Mouse (Mus musculus) kidney, embryonic 16.5 days (tissue): ENCODE measurements around the gene Gm45140. TPM values are rescaled to one million over a fixed set of nuclear protein-coding genes. Genes with fewer than 3 reads are reported as not detected.
A peak's percentile ranks its signal among the peaks of the same experiment; 100 is the strongest.

Source experiments
- ATAC-seq: fragments of 200-750 bp; cut with Nextera tagmentation; 2 replicates; pipeline ENCODE4 v1.8.0; 2017; ENCODE audit warnings: moderate TSS enrichment; ENCODE audit not compliant: low FRiP score, low TSS enrichment
- H3K27ac ChIP-seq: fragments of 300-500 bp; sonication (generic); 2 replicates; pipeline ENCODE4 v1.5.1; 2014; ENCODE audit warnings: low read length
- H3K27me3 ChIP-seq: fragments of 300-500 bp; sonication (generic); 2 replicates; pipeline ENCODE4 v1.6.1; 2014; ENCODE audit warnings: low read length, control low read depth, mixed read lengths; ENCODE audit not compliant: insufficient read depth
- H3K36me3 ChIP-seq: fragments of 300-500 bp; sonication (generic); 2 replicates; pipeline ENCODE4 v1.6.1; 2014; ENCODE audit warnings: low read length, control low read depth, mixed read lengths; ENCODE audit not compliant: insufficient read depth
- H3K4me1 ChIP-seq: fragments of 300-500 bp; sonication (generic); 2 replicates; pipeline ENCODE4 v1.6.1; 2014; ENCODE audit warnings: low read length, control low read depth, mixed read lengths; ENCODE audit not compliant: insufficient read depth
- H3K4me2 ChIP-seq: fragments of 300-500 bp; sonication (generic); replicated peaks from 2 replicates; pipeline ENCODE4 v1.6.1; 2014; ENCODE audit warnings: low read depth, low read length
- H3K4me3 ChIP-seq: fragments of 300-500 bp; sonication (generic); 2 replicates; pipeline ENCODE4 v1.5.1; 2014; ENCODE audit warnings: mild to moderate bottlenecking, low read length
- H3K9ac ChIP-seq: fragments of 300-500 bp; sonication (generic); replicated peaks from 2 replicates; pipeline ENCODE4 v1.6.1; 2014; ENCODE audit warnings: low read length
- H3K9me3 ChIP-seq: fragments of 300-500 bp; sonication (generic); 2 replicates; pipeline ENCODE4 v1.6.1; 2016; ENCODE audit warnings: low read length, control low read depth
- WGBS: fragments of 180-500 bp; shearing (Covaris S2); extraction: QIAGEN DNeasy Blood & Tissue Kit; methylation state at CpG from one replicate; pipeline ENCODE4 v1.1.7; 2014; 5-methylcytosine and 5-hydroxymethylcytosine counted together
- polyA plus RNA-seq: library from polyadenylated mRNA; unstranded; fragments of >200 nt; fragmentation: Nextera tagmentation; extraction: Ambion mirVana; gene quantifications from 2 replicates; pipeline ENCODE4 v1.2.1, GENCODE M21; 2015

The Gm45140 gene
- polyA plus RNA-seq, 1 experiment from 2014 or later = 2.7 TPM

DNA sequence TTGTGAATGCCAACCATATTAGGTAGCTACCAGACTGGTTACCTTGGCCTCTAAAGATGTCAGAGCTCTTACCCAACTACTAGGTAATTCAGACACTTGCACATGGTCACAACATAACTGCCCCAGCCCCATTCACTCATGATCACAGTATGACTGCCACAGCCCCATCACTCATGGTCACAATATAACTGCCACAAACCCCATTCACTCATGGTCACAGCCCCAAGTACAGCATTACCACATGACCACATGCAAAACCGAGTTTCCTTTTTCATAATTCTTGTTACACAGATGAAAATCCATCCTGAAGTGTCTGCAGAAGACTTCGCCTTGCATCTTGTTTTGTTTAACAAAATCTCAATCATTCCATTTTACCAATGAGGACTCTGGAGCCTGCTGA, 87.5 kb downstream of the Gm45140 start:
- no peaks in the 10 kb centered on the region for H3K9me3 ChIP-seq
- WGBS = 88% methylated on average over 2 of the region's 2 CpGs
- H3K27me3 ChIP-seq = no peaks in the 10 kb centered on the region
- no peak overlapping the region for H3K9ac ChIP-seq
- H3K4me1 ChIP-seq = peaks cover 10% of the 10 kb centered on the region
- no peak for ATAC-seq
- H3K27ac ChIP-seq = no peak overlapping the region
- H3K4me3 ChIP-seq = no peak overlapping the region
- no peaks in the 10 kb centered on the region for H3K36me3 ChIP-seq
- H3K4me2 ChIP-seq = no peak overlapping the region

DNA sequence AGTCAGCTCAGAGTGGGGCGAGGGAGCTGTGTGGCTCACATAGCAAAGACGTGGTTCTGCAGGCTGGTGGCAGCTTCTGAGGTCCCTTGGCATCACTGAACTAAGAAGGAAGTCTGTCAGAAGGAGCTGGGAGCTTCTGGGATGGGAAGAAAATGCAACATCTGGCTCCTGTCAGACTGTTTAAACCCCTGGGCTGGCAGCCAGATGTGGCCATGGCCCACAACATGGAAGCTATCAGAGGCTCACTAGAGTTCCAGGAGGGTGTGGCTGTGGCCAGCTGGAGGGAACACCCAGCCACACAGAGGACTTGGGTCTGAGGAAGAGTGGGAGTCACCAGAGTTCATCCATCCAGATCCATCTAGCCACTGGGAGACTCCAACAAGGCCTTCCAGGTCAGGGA, 88.7 kb downstream of the Gm45140 start:
- Histone ChIP-seq H3K27ac (no peak overlapping the region; the same call in 1 of the 2 replicates), H3K9me3 (no peaks in the 10 kb centered on the region), H3K9ac (no peak overlapping the region), H3K4me3 (no peak overlapping the region), H3K4me2 (no peak overlapping the region), H3K4me1 (peaks cover 10% of the 10 kb centered on the region), H3K27me3 (no peaks in the 10 kb centered on the region), H3K36me3 (no peaks in the 10 kb centered on the region)
- peak; percentile 64; the same call in 1 of the 2 replicates for ATAC-seq
- WGBS = 73% methylated on average over 2 of the region's 2 CpGs

DNA sequence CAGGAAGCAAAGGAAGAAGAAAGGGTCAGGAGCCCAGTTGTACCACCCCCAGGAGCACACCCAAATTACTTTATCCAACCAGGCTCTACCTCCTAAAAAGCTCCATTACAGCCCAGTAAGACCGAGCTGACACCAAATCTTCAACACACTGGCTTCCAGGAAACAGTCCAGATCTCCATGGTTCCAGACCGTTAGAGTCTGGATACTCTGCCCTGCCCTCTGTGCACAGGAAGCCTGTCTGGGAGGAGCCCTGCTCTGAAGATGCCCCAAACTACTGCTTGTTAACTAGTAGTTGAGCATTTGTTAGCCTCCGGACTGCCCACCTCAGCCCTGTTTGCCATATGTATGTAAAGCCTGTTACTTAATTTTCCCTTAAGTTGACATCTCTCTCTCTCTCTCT, 89.5 kb downstream of the Gm45140 start:
- H3K9me3 ChIP-seq = no peaks in the 10 kb centered on the region
- no peak overlapping the region for H3K4me3 ChIP-seq
- no peak overlapping the region for H3K9ac ChIP-seq
- no peak for ATAC-seq
- H3K27ac ChIP-seq = no peak overlapping the region
- H3K36me3 ChIP-seq = no peaks in the 10 kb centered on the region
- WGBS = 38% methylated on average over 3 of the region's 3 CpGs
- H3K27me3 ChIP-seq = no peaks in the 10 kb centered on the region
- H3K4me2 ChIP-seq = no peak overlapping the region
- H3K4me1 ChIP-seq = peaks cover 10% of the 10 kb centered on the region

DNA sequence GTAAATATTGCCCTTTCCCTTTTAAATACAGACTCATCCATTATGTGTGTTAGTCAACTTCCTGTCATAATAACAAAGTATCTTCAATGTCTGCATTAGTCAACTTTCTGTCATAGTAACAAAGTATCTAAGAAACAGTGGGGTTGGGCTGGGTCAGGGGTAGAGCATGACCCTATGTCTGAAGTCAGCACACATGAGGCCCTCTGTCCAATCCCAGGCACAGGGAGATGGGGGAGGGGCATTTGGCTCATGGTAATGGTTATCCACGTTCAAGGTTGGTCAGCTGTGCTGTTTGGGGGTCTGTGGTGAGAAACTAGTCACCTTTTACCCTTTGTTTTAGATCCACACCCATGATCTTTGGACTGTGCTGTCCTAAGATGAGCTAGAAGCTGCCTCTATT, 90.3 kb downstream of the Gm45140 start:
- peaks cover 10% of the 10 kb centered on the region for H3K4me1 ChIP-seq
- no peak overlapping the region for H3K4me3 ChIP-seq
- H3K4me2 ChIP-seq = no peak overlapping the region
- no peaks in the 10 kb centered on the region for H3K9me3 ChIP-seq
- ATAC-seq = peak; percentile 42; the same call in 1 of the 2 replicates
- no peak overlapping the region for H3K27ac ChIP-seq
- no peaks in the 10 kb centered on the region for H3K36me3 ChIP-seq
- no peaks in the 10 kb centered on the region for H3K27me3 ChIP-seq
- H3K9ac ChIP-seq = no peak overlapping the region
- WGBS = 19% methylated on average over 1 of the region's 1 CpGs

DNA sequence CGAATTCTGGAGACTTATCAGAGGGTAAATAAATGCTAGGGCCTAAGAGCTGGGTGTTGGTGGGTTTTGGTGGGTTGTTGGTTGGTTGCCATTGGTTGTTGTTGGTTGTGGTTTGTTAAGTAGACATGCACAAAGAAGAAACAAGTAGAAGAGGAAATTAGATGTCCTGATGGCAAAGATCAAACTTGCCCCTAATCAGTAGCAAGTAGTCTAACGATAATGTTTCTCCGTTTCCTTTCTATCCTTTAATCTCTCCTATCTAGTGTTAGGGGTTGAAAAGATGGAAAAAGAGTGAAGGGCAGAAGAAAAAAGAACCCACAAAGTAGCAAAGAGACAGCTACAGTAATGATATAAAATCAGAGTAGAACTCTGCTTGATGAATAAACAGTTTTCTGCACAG, 91.0 kb downstream of the Gm45140 start:
- WGBS = 79% methylated on average over 3 of the region's 3 CpGs

DNA sequence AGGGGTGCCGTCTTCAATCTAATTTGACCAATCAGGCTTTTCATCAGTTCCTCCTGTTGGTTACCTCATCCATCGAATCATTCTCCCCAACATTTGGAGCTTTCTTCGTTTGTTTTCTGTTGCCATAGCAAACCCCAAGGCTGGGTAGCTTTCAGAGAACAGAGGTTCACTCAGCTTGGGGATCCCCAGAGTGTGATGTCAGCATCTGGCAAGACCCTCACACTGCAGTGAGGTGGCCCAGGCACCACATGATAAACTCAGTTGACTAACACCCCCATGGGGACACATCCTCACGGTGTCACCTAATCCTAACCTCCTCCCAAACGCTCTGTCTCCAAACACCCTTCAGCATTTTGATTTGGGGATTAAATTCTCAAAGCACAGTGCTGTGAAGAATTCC, 92.3 kb downstream of the Gm45140 start:
- Histone ChIP-seq H3K36me3 (no peaks in the 10 kb centered on the region), H3K4me1 (peaks cover 12% of the 10 kb centered on the region), H3K9me3 (no peaks in the 10 kb centered on the region), H3K4me3 (no peak overlapping the region), H3K27me3 (no peaks in the 10 kb centered on the region), H3K4me2 (no peak overlapping the region), H3K9ac (no peak overlapping the region), H3K27ac (no peak overlapping the region)
- WGBS = 77% methylated on average over 5 of the region's 5 CpGs
- ATAC-seq = no peak

More for the DNA sequence above, 91.0 kb downstream of the Gm45140 start:
- no peaks in the 10 kb centered on the region for H3K27me3 ChIP-seq
- no peaks in the 10 kb centered on the region for H3K9me3 ChIP-seq
- H3K4me2 ChIP-seq = no peak overlapping the region
- peaks cover 10% of the 10 kb centered on the region for H3K4me1 ChIP-seq
- H3K4me3 ChIP-seq = no peak overlapping the region
- ATAC-seq = no peak
- no peaks in the 10 kb centered on the region for H3K36me3 ChIP-seq
- H3K27ac ChIP-seq = no peak overlapping the region
- no peak overlapping the region for H3K9ac ChIP-seq

DNA sequence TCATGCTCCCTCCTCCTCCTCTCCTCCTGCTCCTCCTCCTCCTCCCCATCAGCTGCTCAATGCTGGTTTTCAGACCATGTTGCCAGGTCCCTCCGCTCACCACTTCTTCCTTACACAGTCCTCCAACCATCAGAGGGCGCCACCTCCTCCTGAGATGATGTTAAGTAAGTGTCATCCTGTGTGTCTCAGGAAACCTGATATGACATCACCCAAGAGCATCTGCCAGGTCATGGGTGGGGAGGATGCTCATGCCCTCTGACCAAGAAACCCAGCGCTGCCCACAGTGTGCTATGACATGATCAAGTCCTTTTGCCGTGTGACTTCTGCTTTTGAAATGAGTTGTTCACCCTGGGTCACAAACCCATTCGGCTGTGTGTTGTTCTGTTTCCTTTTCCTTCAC, 92.8 kb downstream of the Gm45140 start:
- H3K4me2 ChIP-seq = no peak overlapping the region
- H3K4me1 ChIP-seq = peaks cover 13% of the 10 kb centered on the region
- H3K27me3 ChIP-seq = no peaks in the 10 kb centered on the region
- no peaks in the 10 kb centered on the region for H3K36me3 ChIP-seq
- H3K9me3 ChIP-seq = no peaks in the 10 kb centered on the region
- H3K27ac ChIP-seq = no peak overlapping the region
- WGBS = 79% methylated on average over 5 of the region's 5 CpGs
- ATAC-seq = no peak
- no peak overlapping the region for H3K4me3 ChIP-seq
- no peak overlapping the region for H3K9ac ChIP-seq

DNA sequence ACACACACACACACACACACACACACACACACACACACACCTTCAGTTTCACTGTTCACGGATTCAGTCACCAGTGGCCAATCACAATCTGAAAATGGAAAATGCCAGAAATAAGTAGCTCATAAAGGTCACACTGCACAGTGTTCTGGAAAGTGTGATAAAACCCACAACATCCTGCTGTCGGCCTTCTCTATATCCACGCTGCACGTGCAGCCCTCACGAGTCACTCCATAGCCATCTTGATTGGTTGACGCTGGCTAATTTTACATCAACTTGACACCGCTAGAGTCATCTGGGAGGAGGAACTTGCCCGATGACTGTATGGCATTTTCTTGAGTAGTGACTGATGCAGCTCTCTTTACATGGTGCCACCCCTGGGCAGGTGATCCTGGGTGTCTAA, 93.6 kb downstream of the Gm45140 start:
- Histone ChIP-seq H3K9ac (no peak overlapping the region), H3K27ac (no peak overlapping the region), H3K4me2 (no peak overlapping the region), H3K4me3 (no peak overlapping the region), H3K4me1 (peaks cover 12% of the 10 kb centered on the region), H3K9me3 (no peaks in the 10 kb centered on the region), H3K36me3 (no peaks in the 10 kb centered on the region), H3K27me3 (no peaks in the 10 kb centered on the region)
- ATAC-seq = no peak
- WGBS = 91% methylated on average over 8 of the region's 8 CpGs

DNA sequence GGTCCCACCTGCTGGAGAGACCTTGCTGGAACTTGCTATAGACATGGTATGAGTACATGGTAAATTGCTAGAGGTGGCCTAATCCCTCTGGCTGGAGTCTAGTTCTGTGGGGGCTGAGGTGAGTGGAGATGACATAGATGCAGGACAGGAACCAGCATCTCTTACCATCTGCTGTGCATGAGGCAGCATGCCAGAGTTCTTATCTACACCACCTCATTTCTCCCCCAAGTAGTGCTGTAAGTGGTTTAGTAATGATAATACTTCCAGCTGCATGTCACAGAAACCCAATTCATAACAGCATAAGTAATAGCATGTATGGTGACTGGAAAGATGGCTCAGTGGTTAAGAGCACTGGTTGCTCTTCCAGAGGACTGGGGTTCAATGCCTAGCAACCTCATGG, 95.1 kb downstream of the Gm45140 start:
- Histone ChIP-seq H3K4me1 (peaks cover 3% of the 10 kb centered on the region; the same call in 1 of the 2 replicates), H3K36me3 (no peaks in the 10 kb centered on the region), H3K4me2 (no peak overlapping the region), H3K9me3 (no peaks in the 10 kb centered on the region), H3K9ac (no peak overlapping the region), H3K27ac (no peak overlapping the region), H3K4me3 (no peak overlapping the region), H3K27me3 (0 out of 2 replicates have a peak, but pooled peaks cover 5% of the 10 kb centered on the region)
- no peak for ATAC-seq

DNA sequence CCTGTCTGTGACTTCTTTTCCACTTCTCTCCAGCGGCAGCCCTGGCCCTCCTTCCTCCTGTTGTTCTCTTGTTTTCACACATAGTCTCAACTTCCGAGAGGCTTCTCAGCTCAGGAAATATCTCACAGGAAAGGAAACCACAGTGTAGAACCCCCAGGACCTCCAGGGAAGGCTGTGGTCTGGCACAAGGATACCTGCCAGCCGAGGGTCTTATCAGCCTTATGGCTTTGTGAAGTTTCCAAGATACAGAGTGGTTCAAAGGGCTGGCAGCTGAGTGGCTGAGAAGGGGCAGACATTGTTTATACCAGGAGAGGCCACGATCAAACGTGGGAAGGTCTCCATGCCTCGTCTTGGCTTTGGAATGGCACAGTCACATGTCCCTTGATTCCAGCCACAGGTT, 95.7 kb downstream of the Gm45140 start:
- no peak overlapping the region for H3K27ac ChIP-seq

More for the DNA sequence above, 95.7 kb downstream of the Gm45140 start:
- H3K4me2 ChIP-seq = no peak overlapping the region
- ATAC-seq = no peak
- no peak overlapping the region for H3K9ac ChIP-seq
- no peak overlapping the region for H3K4me3 ChIP-seq
- no peaks in the 10 kb centered on the region for H3K9me3 ChIP-seq
- WGBS = 53% methylated on average over 6 of the region's 6 CpGs
- H3K36me3 ChIP-seq = no peaks in the 10 kb centered on the region
- H3K27me3 ChIP-seq = 0 out of 2 replicates have a peak, but pooled peaks cover 5% of the 10 kb centered on the region
- peaks cover 3% of the 10 kb centered on the region; the same call in 1 of the 2 replicates for H3K4me1 ChIP-seq
